Mouse (Mus musculus): ENCODE data around the gene Akt1s1. TPM values are rescaled to one million over a fixed set of nuclear protein-coding genes. Genes with fewer than 3 reads are reported as not detected.

Akt1s1 gene
- polyA plus RNA-seq, 1 experiment from 2014 or later: 43.6 TPM

GRCm38 (mm10) chr7:44820525-44820924 is 28.3 kb upstream of the Akt1s1 start:
- Histone ChIP-seq H3K9ac (replicated peaks; ENCODE audit: low read depth, low read length) (no peak overlapping the region), H3K4me3 (ENCODE audit: low read depth, low read length) (no peak overlapping the region), H3K9me3 (ENCODE audit: control insufficient read depth, low read depth, low read length) (no peaks in the 10 kb centered on the region), H3K4me1 (ENCODE audit: control insufficient read depth, insufficient read depth, low read length) (peaks cover 41% of the 10 kb centered on the region), H3K27me3 (ENCODE audit: control insufficient read depth, insufficient read depth, low read length) (no peaks in the 10 kb centered on the region), H3K36me3 (ENCODE audit: control insufficient read depth, insufficient read depth, low read length) (no peaks in the 10 kb centered on the region; the same call in 1 of the 2 replicates), H3K4me2 (replicated peaks; ENCODE audit: low read depth, low read length) (no peak overlapping the region), H3K27ac (ENCODE audit: low read length) (no peak overlapping the region)
- ATAC-seq (ENCODE audit: insufficient number of reproducible peaks, insufficient read depth, low FRiP score, low read depth): no peak
- 72% methylated on average over 3 of the region's 3 CpGs for WGBS

- Histone ChIP-seq H3K36me3 (ENCODE audit: control insufficient read depth, insufficient read depth, low read length) (peaks cover 3% of the 10 kb centered on the region; the same call in 1 of the 2 replicates), H3K4me1 (ENCODE audit: control insufficient read depth, insufficient read depth, low read length) (peaks cover 41% of the 10 kb centered on the region), H3K27me3 (ENCODE audit: control insufficient read depth, insufficient read depth, low read length) (no peaks in the 10 kb centered on the region), H3K9me3 (ENCODE audit: control insufficient read depth, low read depth, low read length) (no peaks in the 10 kb centered on the region), H3K4me3 (ENCODE audit: low read depth, low read length) (no peak overlapping the region), H3K4me2 (replicated peaks; ENCODE audit: low read depth, low read length) (no peak overlapping the region), H3K27ac (ENCODE audit: low read length) (no peak overlapping the region), H3K9ac (replicated peaks; ENCODE audit: low read depth, low read length) (no peak overlapping the region)
- 84% methylated on average over 7 of the region's 7 CpGs for WGBS
- no peak for ATAC-seq (ENCODE audit: insufficient number of reproducible peaks, insufficient read depth, low FRiP score, low read depth)
Observed at GRCm38 (mm10) chr7:44821666-44822448, 26.9 kb upstream of the Akt1s1 start.

GRCm38 (mm10) chr7:44823409-44823808 is 25.4 kb upstream of the Akt1s1 start:
- no peak overlapping the region for H3K27ac ChIP-seq (ENCODE audit: low read length)
- H3K9ac ChIP-seq (replicated peaks; ENCODE audit: low read depth, low read length): no peak overlapping the region
- 47% methylated on average over 7 of the region's 7 CpGs for WGBS
- ATAC-seq (ENCODE audit: insufficient number of reproducible peaks, insufficient read depth, low FRiP score, low read depth): no peak
- peaks cover 10% of the 10 kb centered on the region; the same call in 1 of the 2 replicates for H3K36me3 ChIP-seq (ENCODE audit: control insufficient read depth, insufficient read depth, low read length)
- H3K27me3 ChIP-seq (ENCODE audit: control insufficient read depth, insufficient read depth, low read length): no peaks in the 10 kb centered on the region
- no peak overlapping the region for H3K4me2 ChIP-seq (replicated peaks; ENCODE audit: low read depth, low read length)
- peaks cover 28% of the 10 kb centered on the region for H3K4me1 ChIP-seq (ENCODE audit: control insufficient read depth, insufficient read depth, low read length)
- H3K4me3 ChIP-seq (ENCODE audit: low read depth, low read length): no peak overlapping the region
- H3K9me3 ChIP-seq (ENCODE audit: control insufficient read depth, low read depth, low read length): no peaks in the 10 kb centered on the region

- Histone ChIP-seq H3K9me3 (ENCODE audit: control insufficient read depth, low read depth, low read length) (no peaks in the 10 kb centered on the region), H3K4me3 (ENCODE audit: low read depth, low read length) (no peak overlapping the region), H3K36me3 (ENCODE audit: control insufficient read depth, insufficient read depth, low read length) (peaks cover 24% of the 10 kb centered on the region), H3K27ac (ENCODE audit: low read length) (no peak overlapping the region), H3K9ac (replicated peaks; ENCODE audit: low read depth, low read length) (no peak overlapping the region), H3K27me3 (ENCODE audit: control insufficient read depth, insufficient read depth, low read length) (no peaks in the 10 kb centered on the region), H3K4me2 (replicated peaks; ENCODE audit: low read depth, low read length) (no peak overlapping the region), H3K4me1 (ENCODE audit: control insufficient read depth, insufficient read depth, low read length) (peaks cover 14% of the 10 kb centered on the region; the same call in 1 of the 2 replicates)
- WGBS: 16% methylated on average over 3 of the region's 3 CpGs
- ATAC-seq (ENCODE audit: insufficient number of reproducible peaks, insufficient read depth, low FRiP score, low read depth): peak; percentile 79
Observed at GRCm38 (mm10) chr7:44824872-44825271, 23.9 kb upstream of the Akt1s1 start.

- no peaks in the 10 kb centered on the region for H3K27me3 ChIP-seq (ENCODE audit: control insufficient read depth, insufficient read depth, low read length)
- H3K4me1 ChIP-seq (ENCODE audit: control insufficient read depth, insufficient read depth, low read length): peaks cover 9% of the 10 kb centered on the region; the same call in 1 of the 2 replicates
- H3K9ac ChIP-seq (replicated peaks; ENCODE audit: low read depth, low read length): no peak overlapping the region
- H3K9me3 ChIP-seq (ENCODE audit: control insufficient read depth, low read depth, low read length): no peaks in the 10 kb centered on the region
- no peak overlapping the region for H3K4me3 ChIP-seq (ENCODE audit: low read depth, low read length)
- WGBS: 83% methylated on average over 3 of the region's 3 CpGs
- H3K36me3 ChIP-seq (ENCODE audit: control insufficient read depth, insufficient read depth, low read length): peaks cover 43% of the 10 kb centered on the region
- H3K4me2 ChIP-seq (replicated peaks; ENCODE audit: low read depth, low read length): no peak overlapping the region
- no peak overlapping the region for H3K27ac ChIP-seq (ENCODE audit: low read length)
- ATAC-seq (ENCODE audit: insufficient number of reproducible peaks, insufficient read depth, low FRiP score, low read depth): no peak
Observed at GRCm38 (mm10) chr7:44826771-44827170, 22.0 kb upstream of the Akt1s1 start.

GRCm38 (mm10) chr7:44828706-44829105 is 20.1 kb upstream of the Akt1s1 start:
- Histone ChIP-seq H3K36me3 (ENCODE audit: control insufficient read depth, insufficient read depth, low read length) (peaks cover 46% of the 10 kb centered on the region), H3K27me3 (ENCODE audit: control insufficient read depth, insufficient read depth, low read length) (no peaks in the 10 kb centered on the region), H3K4me2 (replicated peaks; ENCODE audit: low read depth, low read length) (no peak overlapping the region), H3K4me1 (ENCODE audit: control insufficient read depth, insufficient read depth, low read length) (peaks cover 7% of the 10 kb centered on the region; the same call in 1 of the 2 replicates), H3K27ac (ENCODE audit: low read length) (no peak overlapping the region), H3K4me3 (ENCODE audit: low read depth, low read length) (no peak overlapping the region), H3K9ac (replicated peaks; ENCODE audit: low read depth, low read length) (no peak overlapping the region), H3K9me3 (ENCODE audit: control insufficient read depth, low read depth, low read length) (no peaks in the 10 kb centered on the region)
- 85% methylated on average over 5 of the region's 5 CpGs for WGBS
- no peak for ATAC-seq (ENCODE audit: insufficient number of reproducible peaks, insufficient read depth, low FRiP score, low read depth)

GRCm38 (mm10) chr7:44832763-44833162 is 16.0 kb upstream of the Akt1s1 start:
- 60% methylated on average over 4 of the region's 4 CpGs for WGBS
- H3K9ac ChIP-seq (replicated peaks; ENCODE audit: low read depth, low read length): no peak overlapping the region
- H3K27ac ChIP-seq (ENCODE audit: low read length): no peak overlapping the region
- H3K9me3 ChIP-seq (ENCODE audit: control insufficient read depth, low read depth, low read length): no peaks in the 10 kb centered on the region
- H3K4me1 ChIP-seq (ENCODE audit: control insufficient read depth, insufficient read depth, low read length): no peaks in the 10 kb centered on the region
- no peak for ATAC-seq (ENCODE audit: insufficient number of reproducible peaks, insufficient read depth, low FRiP score, low read depth)
- peaks cover 41% of the 10 kb centered on the region for H3K36me3 ChIP-seq (ENCODE audit: control insufficient read depth, insufficient read depth, low read length)
- H3K4me2 ChIP-seq (replicated peaks; ENCODE audit: low read depth, low read length): no peak overlapping the region
- H3K4me3 ChIP-seq (ENCODE audit: low read depth, low read length): no peak overlapping the region
- no peaks in the 10 kb centered on the region for H3K27me3 ChIP-seq (ENCODE audit: control insufficient read depth, insufficient read depth, low read length)

GRCm38 (mm10) chr7:44835373-44836015 is 13.3 kb upstream of the Akt1s1 start:
- Histone ChIP-seq H3K4me1 (ENCODE audit: control insufficient read depth, insufficient read depth, low read length) (peaks cover 10% of the 10 kb centered on the region; the same call in 1 of the 2 replicates), H3K27ac (ENCODE audit: low read length) (no peak overlapping the region), H3K4me3 (ENCODE audit: low read depth, low read length) (no peak overlapping the region), H3K27me3 (ENCODE audit: control insufficient read depth, insufficient read depth, low read length) (no peaks in the 10 kb centered on the region), H3K4me2 (replicated peaks; ENCODE audit: low read depth, low read length) (no peak overlapping the region), H3K36me3 (ENCODE audit: control insufficient read depth, insufficient read depth, low read length) (peaks cover 16% of the 10 kb centered on the region), H3K9ac (replicated peaks; ENCODE audit: low read depth, low read length) (no peak overlapping the region), H3K9me3 (ENCODE audit: control insufficient read depth, low read depth, low read length) (no peaks in the 10 kb centered on the region)
- 100% methylated on average over 1 of the region's 1 CpGs for WGBS
- ATAC-seq (ENCODE audit: insufficient number of reproducible peaks, insufficient read depth, low FRiP score, low read depth): no peak
